Mouse (Mus musculus) intestine, embryonic 14.5 days (tissue): ENCODE measurements around the gene Myl6. TPM values are rescaled to one million over a fixed set of nuclear protein-coding genes. Genes with fewer than 3 reads are reported as not detected.
A peak's percentile ranks its signal among the peaks of the same experiment; 100 is the strongest.
"Not testable (repeated sequence)": the region's sequence is repeated elsewhere in the genome, so short reads cannot be mapped to it uniquely, and the experiment has no call there.

Experiments
- ATAC-seq: fragments of 200-750 bp; cut with Nextera tagmentation; replicated peaks from 2 replicates; pipeline ENCODE4 v1.8.0; 2017; ENCODE audit warnings: low read depth, moderate number of reproducible peaks, moderate TSS enrichment, moderate library complexity; ENCODE audit not compliant: low FRiP score, low TSS enrichment
- DNase-seq: peaks from one replicate; pipeline ENCODE4 v3.0.0-alpha.2; 2018; ENCODE audit warnings: low spot score
- H3K27ac ChIP-seq: fragments of 300-500 bp; sonication (generic); 2 replicates; pipeline ENCODE4 v1.5.1; 2014; ENCODE audit warnings: low read depth, mild to moderate bottlenecking, control low read depth
- H3K27me3 ChIP-seq: fragments of 300-500 bp; sonication (generic); replicated peaks from 2 replicates; pipeline ENCODE4 v1.6.1; 2014; ENCODE audit warnings: low read length, control low read depth; ENCODE audit not compliant: control insufficient read depth, insufficient read depth
- H3K36me3 ChIP-seq: fragments of 300-500 bp; sonication (generic); 2 replicates; pipeline ENCODE4 v1.6.1; 2014; ENCODE audit warnings: low read length, control low read depth; ENCODE audit not compliant: control insufficient read depth, insufficient read depth
- H3K4me1 ChIP-seq: fragments of 300-500 bp; sonication (generic); replicated peaks from 2 replicates; pipeline ENCODE4 v1.6.1; 2014; ENCODE audit warnings: low read length, control low read depth, mixed read lengths; ENCODE audit not compliant: control insufficient read depth, insufficient read depth
- H3K4me2 ChIP-seq: fragments of 300-500 bp; sonication (generic); 2 replicates; pipeline ENCODE4 v1.6.1; 2014; ENCODE audit warnings: low read length
- H3K4me3 ChIP-seq: fragments of 300-500 bp; sonication (generic); 2 replicates; pipeline ENCODE4 v1.5.1; 2014; ENCODE audit warnings: low read depth, low read length, control low read depth, mixed read lengths
- H3K9ac ChIP-seq: fragments of 300-500 bp; sonication (generic); 2 replicates; pipeline ENCODE4 v1.6.1; 2014; ENCODE audit warnings: mild to moderate bottlenecking, low read length
- H3K9me3 ChIP-seq: fragments of 300-500 bp; sonication (generic); 2 replicates; pipeline ENCODE4 v1.6.1; 2016; ENCODE audit warnings: low read length, control low read depth; ENCODE audit not compliant: control insufficient read depth
- WGBS: fragments of 180-500 bp; shearing (Covaris S2); extraction: QIAGEN DNeasy Blood & Tissue Kit; methylation state at CpG from one replicate; pipeline ENCODE4 v1.1.7; 2014; 5-methylcytosine and 5-hydroxymethylcytosine counted together
- polyA plus RNA-seq: library from polyadenylated mRNA; unstranded; fragments of >200 nt; fragmentation: Nextera tagmentation; extraction: Ambion mirVana; gene quantifications from 2 replicates; pipeline ENCODE4 v1.2.1, GENCODE M21; 2014

Gene Myl6
- polyA plus RNA-seq, 1 experiment from 2014 or later, result 1,777 TPM

DNA sequence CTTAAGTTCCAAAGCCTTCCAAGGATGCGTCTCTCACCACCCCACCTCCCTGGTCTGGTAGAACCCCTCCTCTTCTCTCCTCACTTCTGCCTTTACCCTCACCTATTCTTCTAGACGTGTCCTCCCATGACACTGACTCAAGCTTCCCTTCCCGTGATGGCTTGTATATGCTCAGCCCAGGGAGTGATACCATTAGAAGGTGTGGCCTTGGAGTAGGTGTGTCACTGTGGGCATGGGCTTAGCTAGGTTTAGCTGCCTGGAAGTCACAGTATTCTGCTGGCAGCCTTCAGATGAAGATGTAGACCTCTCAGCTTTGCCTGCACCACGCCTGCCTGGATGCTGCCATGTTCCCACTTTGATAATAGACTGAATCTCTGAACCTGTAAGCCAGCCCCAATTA is 21.1 kb upstream of the Myl6 start:
- peaks cover 53% of the 10 kb centered on the region for H3K36me3 ChIP-seq
- H3K27ac ChIP-seq, result no peak overlapping the region
- WGBS, result 87% methylated on average over 4 of the region's 4 CpGs
- ATAC-seq, result no peak
- DNase-seq, result no peak
- H3K9ac ChIP-seq, result no peak overlapping the region
- H3K4me1 ChIP-seq, result no peaks in the 10 kb centered on the region
- H3K4me2 ChIP-seq, result no peak overlapping the region
- no peak overlapping the region for H3K4me3 ChIP-seq
- 0 out of 2 replicates have a peak, but pooled peaks cover 6% of the 10 kb centered on the region for H3K27me3 ChIP-seq
- no peaks in the 10 kb centered on the region for H3K9me3 ChIP-seq

DNA sequence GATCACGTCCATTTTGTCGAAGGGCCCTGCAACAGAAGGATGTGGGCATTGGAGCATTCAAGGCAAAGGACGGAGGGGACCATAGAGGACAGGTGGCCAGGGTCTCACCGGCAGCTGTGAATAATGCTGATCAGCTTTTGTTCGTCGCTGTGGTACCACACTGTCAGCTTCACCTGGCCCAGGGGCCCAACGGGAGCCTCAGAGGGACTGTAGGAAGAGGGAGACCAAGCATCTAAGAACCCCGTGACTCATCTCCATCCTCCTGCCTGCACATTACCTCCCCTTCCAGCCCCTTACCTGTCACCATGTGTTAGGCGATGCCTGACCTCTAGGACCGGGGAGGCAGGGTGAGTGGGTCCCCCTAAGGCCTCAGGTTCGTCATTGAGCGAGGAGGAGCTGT is 17.8 kb upstream of the Myl6 start:
- Histone ChIP-seq H3K4me1 (no peaks in the 10 kb centered on the region), H3K27me3 (no peaks in the 10 kb centered on the region), H3K9ac (no peak overlapping the region), H3K4me3 (no peak overlapping the region), H3K27ac (no peak overlapping the region), H3K9me3 (no peaks in the 10 kb centered on the region), H3K4me2 (no peak overlapping the region), H3K36me3 (peaks cover 53% of the 10 kb centered on the region)
- 80% methylated on average over 12 of the region's 12 CpGs for WGBS
- DNase-seq (no peak), ATAC-seq (no peak)

DNA sequence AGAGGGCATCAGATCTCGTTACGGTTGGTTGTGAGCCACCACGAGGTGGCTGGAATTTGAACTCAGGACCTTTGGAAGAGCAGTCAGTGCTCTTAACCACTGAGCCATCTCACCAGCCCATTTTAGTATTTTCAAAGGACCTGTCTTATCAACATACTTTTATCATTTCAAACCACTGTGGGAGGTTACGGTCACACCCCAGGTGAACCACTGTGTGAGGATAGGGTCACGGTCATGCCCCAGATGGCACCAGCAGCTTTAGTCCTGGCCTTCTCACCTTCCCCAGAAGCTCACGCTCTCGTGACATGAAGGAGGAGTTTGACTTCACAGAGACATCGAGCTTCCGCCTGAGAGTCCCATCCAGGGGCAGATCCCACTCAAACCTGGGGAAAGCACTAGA is 17.2 kb upstream of the Myl6 start:
- Histone ChIP-seq H3K27me3 (no peaks in the 10 kb centered on the region), H3K4me3 (no peak overlapping the region), H3K36me3 (peaks cover 51% of the 10 kb centered on the region), H3K4me2 (no peak overlapping the region), H3K4me1 (no peaks in the 10 kb centered on the region), H3K9me3 (no peaks in the 10 kb centered on the region), H3K27ac (no peak overlapping the region), H3K9ac (no peak overlapping the region)
- DNase-seq, result no peak
- ATAC-seq, result no peak
- WGBS, result 89% methylated on average over 9 of the region's 9 CpGs

DNA sequence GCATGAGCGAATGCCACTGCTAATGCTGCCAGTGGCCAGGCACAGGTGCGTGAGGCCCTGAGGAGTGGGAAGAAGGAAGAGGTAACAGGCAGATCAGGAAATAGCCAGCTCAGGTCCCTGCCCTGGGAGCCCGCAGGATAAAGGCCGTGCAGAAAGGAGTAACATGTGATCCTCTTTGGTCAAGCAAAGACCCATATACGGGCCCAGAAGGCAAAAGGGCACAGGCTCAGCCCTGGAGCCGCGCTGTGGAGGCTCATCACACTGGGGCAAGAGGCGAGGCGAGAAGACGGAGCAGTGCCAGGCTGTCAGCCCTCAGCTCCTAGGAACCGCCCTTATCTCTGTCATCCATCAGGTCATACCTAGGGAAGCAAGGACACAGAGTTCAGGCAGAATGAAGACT is 16.4 kb upstream of the Myl6 start:
- H3K27ac ChIP-seq, result no peak overlapping the region
- no peaks in the 10 kb centered on the region for H3K9me3 ChIP-seq
- DNase-seq (no peak), ATAC-seq (no peak)
- peaks cover 42% of the 10 kb centered on the region for H3K36me3 ChIP-seq
- H3K9ac ChIP-seq, result no peak overlapping the region
- 89% methylated on average over 11 of the region's 11 CpGs for WGBS
- no peak overlapping the region for H3K4me3 ChIP-seq
- no peak overlapping the region for H3K4me2 ChIP-seq
- H3K4me1 ChIP-seq, result no peaks in the 10 kb centered on the region
- H3K27me3 ChIP-seq, result no peaks in the 10 kb centered on the region

DNA sequence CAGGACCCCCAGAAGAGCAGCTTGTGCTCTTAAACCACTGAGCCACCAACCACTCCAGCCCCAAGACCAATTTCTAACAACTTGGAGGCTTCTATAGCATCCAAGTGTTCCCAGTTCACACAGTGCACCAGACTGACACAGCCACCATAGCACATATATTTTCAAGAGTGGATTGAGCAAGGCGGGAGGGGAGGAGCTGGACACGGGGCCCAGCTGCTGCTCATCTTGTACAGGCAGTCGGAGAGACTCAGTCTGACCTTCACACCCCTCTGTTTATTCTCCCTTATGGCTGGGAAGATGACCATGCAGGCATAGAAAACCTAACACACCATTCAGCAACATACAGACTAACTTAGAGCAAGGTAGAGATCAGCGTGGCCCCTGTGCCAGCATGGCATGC is 15.9 kb upstream of the Myl6 start:
- Histone ChIP-seq H3K27ac (no peak overlapping the region), H3K9me3 (no peaks in the 10 kb centered on the region), H3K4me2 (no peak overlapping the region), H3K4me3 (no peak overlapping the region), H3K27me3 (no peaks in the 10 kb centered on the region), H3K4me1 (no peaks in the 10 kb centered on the region), H3K36me3 (peaks cover 37% of the 10 kb centered on the region), H3K9ac (no peak overlapping the region)
- WGBS, result 59% methylated on average over 4 of the region's 4 CpGs
- DNase-seq (no peak), ATAC-seq (no peak)

DNA sequence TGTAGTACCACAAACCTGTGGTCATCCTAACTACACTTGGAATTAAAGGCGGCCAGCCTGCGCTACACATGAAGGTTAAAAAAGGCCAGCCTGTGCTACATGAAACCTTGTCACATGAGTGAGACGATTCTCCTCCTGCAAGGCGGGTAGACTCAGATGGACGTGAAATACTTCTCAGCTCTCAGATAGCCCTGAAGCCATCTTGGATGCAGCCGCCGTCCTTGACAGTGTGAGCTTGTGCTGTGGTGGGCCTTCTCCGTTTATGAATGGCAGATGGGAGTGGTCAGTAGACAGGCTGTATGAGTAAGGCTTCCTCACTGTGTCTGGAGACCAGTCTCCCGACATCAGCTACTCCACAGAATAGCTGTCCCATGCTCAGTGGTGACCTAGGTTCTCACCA is 15.3 kb upstream of the Myl6 start:
- no peaks in the 10 kb centered on the region for H3K27me3 ChIP-seq
- DNase-seq (no peak), ATAC-seq (no peak)
- H3K9me3 ChIP-seq, result no peaks in the 10 kb centered on the region
- H3K4me2 ChIP-seq, result no peak overlapping the region
- WGBS, result 86% methylated on average over 9 of the region's 9 CpGs
- H3K4me1 ChIP-seq, result no peaks in the 10 kb centered on the region
- H3K27ac ChIP-seq, result no peak overlapping the region
- H3K9ac ChIP-seq, result no peak overlapping the region
- no peak overlapping the region for H3K4me3 ChIP-seq
- peaks cover 33% of the 10 kb centered on the region for H3K36me3 ChIP-seq

DNA sequence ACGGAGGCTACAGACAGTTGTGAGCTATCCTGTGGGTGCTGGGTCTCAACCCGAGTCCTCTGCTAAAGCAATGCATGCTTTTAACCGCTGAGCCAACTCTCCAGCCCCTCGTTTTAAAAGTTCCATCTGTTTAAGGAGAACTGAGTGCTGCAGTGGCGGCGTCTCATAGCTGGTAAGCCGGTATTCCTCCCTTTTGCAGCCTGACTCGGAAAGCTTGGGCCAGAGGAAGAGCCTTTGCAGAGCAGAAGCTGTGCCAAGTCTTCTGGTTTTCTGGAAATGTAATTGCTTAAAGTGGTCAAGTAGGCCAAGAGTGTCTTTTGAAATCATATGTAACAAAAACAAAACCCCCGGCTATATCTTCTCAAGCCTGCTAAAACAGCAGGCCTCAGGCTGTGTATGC is 14.3 kb upstream of the Myl6 start:
- no peak overlapping the region for H3K4me3 ChIP-seq
- no peak overlapping the region for H3K4me2 ChIP-seq
- WGBS, result 57% methylated on average over 9 of the region's 9 CpGs
- H3K4me1 ChIP-seq, result no peaks in the 10 kb centered on the region
- H3K36me3 ChIP-seq, result peaks cover 24% of the 10 kb centered on the region
- no peaks in the 10 kb centered on the region for H3K9me3 ChIP-seq
- H3K27me3 ChIP-seq, result no peaks in the 10 kb centered on the region
- ATAC-seq, result no peak
- H3K9ac ChIP-seq, result no peak overlapping the region
- no peak for DNase-seq
- H3K27ac ChIP-seq, result peak overlapping the region; percentile 16; the same call in 1 of the 2 replicates

DNA sequence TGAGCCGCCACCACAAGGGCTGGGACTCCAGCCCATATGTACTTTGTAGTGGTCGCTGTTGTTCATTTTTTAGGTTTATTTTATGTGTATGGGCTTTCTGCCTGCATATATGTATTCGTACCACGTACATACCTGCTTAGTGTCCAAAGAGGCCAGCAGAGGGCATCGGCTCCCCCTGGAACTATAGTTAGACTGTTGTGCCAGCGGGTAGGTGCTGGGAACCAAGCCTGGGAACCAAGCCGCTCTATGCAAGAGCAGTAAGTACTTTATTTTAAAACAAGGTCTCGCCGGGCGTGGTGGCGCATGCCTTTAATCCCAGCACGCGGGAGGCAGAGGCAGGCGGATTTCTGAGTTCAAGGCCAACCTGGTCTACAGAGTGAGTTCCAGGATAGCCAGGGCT is 12.0 kb upstream of the Myl6 start:
- ATAC-seq, result no peak

DNA sequence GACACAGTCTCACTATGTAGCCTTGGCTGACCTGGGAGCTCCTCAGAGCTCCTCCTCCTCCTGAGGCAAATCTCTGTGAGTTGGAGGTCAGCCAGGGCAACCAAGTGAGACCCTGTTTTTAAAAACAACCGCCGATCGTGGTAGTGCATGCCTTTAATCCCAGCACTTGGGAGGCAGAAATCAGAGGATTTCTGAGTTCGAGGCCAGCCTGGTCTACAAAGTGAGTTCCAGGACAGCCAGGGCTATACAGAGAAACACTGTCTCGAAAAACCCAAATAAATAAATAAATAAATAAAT is 11.4 kb upstream of the Myl6 start:
- H3K36me3 ChIP-seq, result peaks cover 11% of the 10 kb centered on the region
- WGBS, result 80% methylated on average over 5 of the region's 5 CpGs
- not testable (repeated sequence) for H3K9ac ChIP-seq, ATAC-seq, DNase-seq, H3K4me3 ChIP-seq, H3K9me3 ChIP-seq, H3K4me2 ChIP-seq, H3K27me3 ChIP-seq, H3K27ac ChIP-seq, H3K4me1 ChIP-seq

More for the DNA sequence above, 12.0 kb upstream of the Myl6 start:
- H3K4me2 ChIP-seq, result no peak overlapping the region
- 97% methylated on average over 14 of the region's 14 CpGs for WGBS
- H3K4me3 ChIP-seq, result no peak overlapping the region
- peaks cover 11% of the 10 kb centered on the region for H3K36me3 ChIP-seq
- H3K9ac ChIP-seq, result no peak overlapping the region
- peaks cover 5% of the 10 kb centered on the region; the same call in 1 of the 2 replicates for H3K4me1 ChIP-seq
- DNase-seq, result no peak
- H3K9me3 ChIP-seq, result no peaks in the 10 kb centered on the region
- H3K27me3 ChIP-seq, result no peaks in the 10 kb centered on the region
- no peak overlapping the region for H3K27ac ChIP-seq
